Mouse (Mus musculus) midbrain, embryonic 16.5 days (tissue): ENCODE data around the gene Lats2. TPM values are rescaled to one million over a fixed set of nuclear protein-coding genes. Genes with fewer than 3 reads are reported as not detected.

ENCODE experiments used
- ATAC-seq: fragments of 200-750 bp; cut with Nextera tagmentation; 2 replicates; pipeline ENCODE4 v1.8.0; 2017; ENCODE audit warnings: moderate TSS enrichment
- H3K27ac ChIP-seq: fragments of 300-500 bp; sonication (generic); 2 replicates; pipeline ENCODE4 v1.5.1; 2014; ENCODE audit warnings: mild to moderate bottlenecking, low read length, mixed read lengths
- H3K27me3 ChIP-seq: fragments of 300-500 bp; sonication (generic); 2 replicates; pipeline ENCODE4 v1.6.1; 2014; ENCODE audit warnings: low read depth, low read length, mixed read lengths; ENCODE audit not compliant: control insufficient read depth, insufficient read depth
- H3K36me3 ChIP-seq: fragments of 300-500 bp; sonication (generic); 2 replicates; pipeline ENCODE4 v1.6.1; 2014; ENCODE audit warnings: mild to moderate bottlenecking, low read length, moderate library complexity, mixed read lengths; ENCODE audit not compliant: control insufficient read depth, insufficient read depth
- H3K4me1 ChIP-seq: fragments of 300-500 bp; sonication (generic); 2 replicates; pipeline ENCODE4 v1.6.1; 2014; ENCODE audit warnings: mild to moderate bottlenecking, low read length, mixed read lengths; ENCODE audit not compliant: control insufficient read depth, insufficient read depth
- H3K4me2 ChIP-seq: fragments of 300-500 bp; sonication (generic); 2 replicates; pipeline ENCODE4 v1.6.1; 2014; ENCODE audit warnings: mild to moderate bottlenecking, low read length, mixed read lengths
- H3K4me3 ChIP-seq: fragments of 300-500 bp; sonication (generic); 2 replicates; pipeline ENCODE4 v1.5.1; 2014; ENCODE audit warnings: low read depth, mild to moderate bottlenecking, low read length, moderate library complexity, mixed read lengths
- H3K9ac ChIP-seq: fragments of 300-500 bp; sonication (generic); 2 replicates; pipeline ENCODE4 v1.6.1; 2014; ENCODE audit warnings: low read depth, low read length, mixed read lengths
- H3K9me3 ChIP-seq: fragments of 300-500 bp; sonication (generic); replicated peaks from 2 replicates; pipeline ENCODE4 v1.6.1; 2014; ENCODE audit warnings: mild to moderate bottlenecking, low read length, mixed read lengths; ENCODE audit not compliant: control insufficient read depth, poor library complexity, severe bottlenecking
- WGBS: fragments of 180-500 bp; shearing (Covaris S2); extraction: QIAGEN DNeasy Blood & Tissue Kit; methylation state at CpG from one replicate; pipeline ENCODE4 v1.1.7; 2014; 5-methylcytosine and 5-hydroxymethylcytosine counted together
- polyA plus RNA-seq: library from polyadenylated mRNA; unstranded; fragments of >200 nt; fragmentation: Nextera tagmentation; extraction: Ambion mirVana; gene quantifications from 2 replicates; pipeline ENCODE4 v1.2.1, GENCODE M21; 2015

Gene Lats2
- polyA plus RNA-seq, 1 experiment from 2014 or later = 5.2 TPM

GRCm38 (mm10) chr14:57745291-57745969 is 12.8 kb downstream of the Lats2 start:
- Histone ChIP-seq H3K27me3 (no peaks in the 10 kb centered on the region; the same call in 1 of the 2 replicates), H3K4me2 (peak overlapping the region; percentile 96), H3K9ac (peak overlapping the region; percentile 78), H3K36me3 (no peaks in the 10 kb centered on the region), H3K4me1 (peaks cover 16% of the 10 kb centered on the region), H3K27ac (peak overlapping the region; percentile 80), H3K9me3 (no peaks in the 10 kb centered on the region), H3K4me3 (peak overlapping the region; percentile 91)
- peak; percentile 71 for ATAC-seq
- 0% methylated on average over 42 of the region's 103 CpGs for WGBS

GRCm38 (mm10) chr14:57744547-57744946 is 13.6 kb downstream of the Lats2 start:
- Histone ChIP-seq H3K4me2 (peak overlapping the region; percentile 96), H3K27ac (no peak overlapping the region), H3K36me3 (no peaks in the 10 kb centered on the region), H3K9me3 (no peaks in the 10 kb centered on the region), H3K4me3 (peak overlapping the region; percentile 91), H3K27me3 (no peaks in the 10 kb centered on the region; the same call in 1 of the 2 replicates), H3K9ac (no peak overlapping the region), H3K4me1 (peaks cover 16% of the 10 kb centered on the region)
- WGBS = 1% methylated on average over 8 of the region's 8 CpGs
- no peak for ATAC-seq

GRCm38 (mm10) chr14:57740651-57741050 is 17.5 kb downstream of the Lats2 start:
- 86% methylated on average over 8 of the region's 8 CpGs for WGBS

GRCm38 (mm10) chr14:57737089-57737488 is 21.1 kb downstream of the Lats2 start:
- no peak overlapping the region for H3K9ac ChIP-seq
- H3K27me3 ChIP-seq = no peaks in the 10 kb centered on the region
- no peaks in the 10 kb centered on the region for H3K4me1 ChIP-seq
- no peak overlapping the region for H3K4me3 ChIP-seq
- ATAC-seq = no peak
- no peak overlapping the region for H3K4me2 ChIP-seq
- no peak overlapping the region for H3K27ac ChIP-seq
- no peaks in the 10 kb centered on the region for H3K9me3 ChIP-seq
- H3K36me3 ChIP-seq = no peaks in the 10 kb centered on the region

More at GRCm38 (mm10) chr14:57740651-57741050, 17.5 kb downstream of the Lats2 start:
- Histone ChIP-seq H3K4me3 (no peak overlapping the region), H3K9ac (no peak overlapping the region), H3K27ac (no peak overlapping the region), H3K27me3 (no peaks in the 10 kb centered on the region), H3K4me1 (peaks cover 12% of the 10 kb centered on the region), H3K36me3 (no peaks in the 10 kb centered on the region), H3K9me3 (no peaks in the 10 kb centered on the region), H3K4me2 (no peak overlapping the region)
- no peak for ATAC-seq

GRCm38 (mm10) chr14:57736141-57736540 is 22.0 kb downstream of the Lats2 start:
- 78% methylated on average over 4 of the region's 4 CpGs for WGBS
- no peak overlapping the region for H3K9ac ChIP-seq
- no peak overlapping the region for H3K4me2 ChIP-seq
- H3K9me3 ChIP-seq = no peaks in the 10 kb centered on the region
- no peak for ATAC-seq
- H3K4me3 ChIP-seq = no peak overlapping the region
- no peaks in the 10 kb centered on the region for H3K4me1 ChIP-seq
- no peaks in the 10 kb centered on the region for H3K27me3 ChIP-seq
- no peak overlapping the region for H3K27ac ChIP-seq
- no peaks in the 10 kb centered on the region for H3K36me3 ChIP-seq

- no peak overlapping the region for H3K4me2 ChIP-seq
- H3K9ac ChIP-seq = no peak overlapping the region
- H3K27ac ChIP-seq = no peak overlapping the region
- H3K4me3 ChIP-seq = no peak overlapping the region
- no peaks in the 10 kb centered on the region for H3K36me3 ChIP-seq
- whole genome bisulfite sequencing = 47% methylated on average over 6 of the region's 6 CpGs
- ATAC-seq = no peak
- no peaks in the 10 kb centered on the region for H3K9me3 ChIP-seq
- no peaks in the 10 kb centered on the region for H3K27me3 ChIP-seq
- H3K4me1 ChIP-seq = no peaks in the 10 kb centered on the region
Observed at GRCm38 (mm10) chr14:57732668-57733293, 25.4 kb downstream of the Lats2 start.

- 30% methylated on average over 9 of the region's 9 CpGs for WGBS
- no peak overlapping the region for H3K27ac ChIP-seq
- no peak for ATAC-seq
- no peak overlapping the region for H3K9ac ChIP-seq
- no peak overlapping the region for H3K4me3 ChIP-seq
- H3K27me3 ChIP-seq = no peaks in the 10 kb centered on the region
- H3K36me3 ChIP-seq = no peaks in the 10 kb centered on the region
- no peaks in the 10 kb centered on the region for H3K9me3 ChIP-seq
- no peaks in the 10 kb centered on the region for H3K4me1 ChIP-seq
- no peak overlapping the region for H3K4me2 ChIP-seq
Observed at GRCm38 (mm10) chr14:57730527-57730926, 27.7 kb downstream of the Lats2 start.

GRCm38 (mm10) chr14:57729975-57730499 is 28.2 kb downstream of the Lats2 start:
- no peak overlapping the region for H3K9ac ChIP-seq
- whole genome bisulfite sequencing = 50% methylated on average over 5 of the region's 5 CpGs

GRCm38 (mm10) chr14:57729364-57729763 is 28.8 kb downstream of the Lats2 start:
- H3K27me3 ChIP-seq = no peaks in the 10 kb centered on the region
- no peak for ATAC-seq
- H3K27ac ChIP-seq = no peak overlapping the region
- H3K4me1 ChIP-seq = no peaks in the 10 kb centered on the region
- no peaks in the 10 kb centered on the region for H3K36me3 ChIP-seq
- H3K9me3 ChIP-seq = no peaks in the 10 kb centered on the region
- H3K4me2 ChIP-seq = no peak overlapping the region
- 87% methylated on average over 8 of the region's 8 CpGs for WGBS
- H3K4me3 ChIP-seq = no peak overlapping the region
- H3K9ac ChIP-seq = no peak overlapping the region

More at GRCm38 (mm10) chr14:57729975-57730499, 28.2 kb downstream of the Lats2 start:
- no peak overlapping the region for H3K4me2 ChIP-seq
- H3K36me3 ChIP-seq = no peaks in the 10 kb centered on the region
- H3K4me1 ChIP-seq = no peaks in the 10 kb centered on the region
- no peaks in the 10 kb centered on the region for H3K27me3 ChIP-seq
- H3K27ac ChIP-seq = no peak overlapping the region
- H3K9me3 ChIP-seq = no peaks in the 10 kb centered on the region
- no peak overlapping the region for H3K4me3 ChIP-seq
- ATAC-seq = 0 out of 2 replicates have a peak, but pooled peaks have one; percentile 51
